In the genomic region with DNA sequence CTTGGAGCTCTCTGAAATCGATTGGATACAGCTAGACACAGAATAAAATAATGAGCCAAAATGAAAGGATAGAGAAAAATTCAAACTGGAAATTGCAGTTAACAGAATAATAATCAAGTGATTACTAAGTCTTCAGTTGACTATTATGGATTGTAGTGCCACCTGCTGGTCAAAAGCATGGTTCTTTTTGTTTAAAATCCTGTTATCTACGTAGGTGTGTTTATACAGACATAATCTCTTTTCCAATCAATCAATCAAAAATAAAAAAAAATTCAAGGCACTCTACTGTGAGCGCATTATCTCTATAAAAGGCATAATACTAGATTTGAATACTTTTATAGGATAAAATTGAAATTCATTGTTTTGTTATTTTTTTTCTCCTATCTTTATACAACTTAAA, we compare ENCODE assay signal across 9 mouse cellular contexts. TPM values are rescaled to one million over a fixed set of nuclear protein-coding genes. Genes with fewer than 3 reads are reported as not detected.
DNase-seq lines count a peak whose midpoint lies in the region; ATAC-seq and TF ChIP-seq lines count a peak whose summit lies in the region.
"Had no signal": no experiment of that assay in that cellular context is flagged by ENCODE, and none has a peak within 500 bp of the region (broad histone marks: within the 10 kb centered on the region; RNA-seq: fewer than 3 reads in every experiment).

No protein-coding gene starts in this region.

- H3K9me3 ChIP-seq in forebrain, embryonic 11.5 days (ENCODE audit: control insufficient read depth, low read length), result no peaks in the 10 kb centered on the region
- H3K9me3 ChIP-seq in forebrain, embryonic 10.5 days, result no peaks in the 10 kb centered on the region

- no peak overlapping the region for H3K27ac ChIP-seq in forebrain, embryonic 11.5 days (ENCODE audit: low read depth, low read length)
- H3K27ac ChIP-seq in forebrain, embryonic 10.5 days, result no peak overlapping the region
- H3K27ac ChIP-seq in left cerebral cortex, adult 2 months, result no peak overlapping the region

- no peaks in the 10 kb centered on the region for H3K36me3 ChIP-seq in forebrain, embryonic 11.5 days (ENCODE audit: control insufficient read depth, insufficient read depth, low read length)
- no peaks in the 10 kb centered on the region for H3K36me3 ChIP-seq in forebrain, embryonic 10.5 days (replicated peaks)

- no peak overlapping the region for H3K4me3 ChIP-seq in forebrain, embryonic 11.5 days (ENCODE audit: low read depth, low read length)
- H3K4me3 ChIP-seq in forebrain, embryonic 10.5 days, result no peak overlapping the region
- H3K4me3 ChIP-seq in left cerebral cortex, adult 2 months, result no peak overlapping the region

- no peak overlapping the region for H3K9ac ChIP-seq in forebrain, embryonic 11.5 days (ENCODE audit: low read length)

- TF ChIP-seq CTCF in left cerebral cortex, adult 2 months (IDR thresholded peaks at IDR 0.05), result peak; percentile 71

- no peak overlapping the region for H3K4me2 ChIP-seq in forebrain, embryonic 11.5 days (ENCODE audit: low read depth, low read length, severe bottlenecking)

- 30% methylated on average over 3 of the region's 3 CpGs for WGBS in forebrain, embryonic 11.5 days
- WGBS in forebrain, embryonic 10.5 days, result 34% methylated on average over 3 of the region's 3 CpGs

- H3K4me1 ChIP-seq in forebrain, embryonic 11.5 days (replicated peaks; ENCODE audit: control insufficient read depth, insufficient read depth, low read length), result no peaks in the 10 kb centered on the region
- H3K4me1 ChIP-seq in forebrain, embryonic 10.5 days, result no peaks in the 10 kb centered on the region

- DNase-seq in forebrain, embryonic 11.5 days (ENCODE audit: low spot score), result no peak
- DNase-seq in forebrain, embryonic 10.5 days (ENCODE audit: extremely low spot score, low spot score), result no peak
- peak; percentile 3 for DNase-seq in ovary, postnatal 14 days (ENCODE audit: low spot score)
- no peak for DNase-seq in ovary, adult 18-20 months (ENCODE audit: low spot score)
- peak; percentile 22 for DNase-seq in embryo, embryonic 11.5 days (ENCODE audit: low read depth, low spot score)
- peak; percentile 21 for DNase-seq in left cerebral cortex, adult 2 months (ENCODE audit: extremely low spot score in 1 of 2, low spot score in 2 of 2)
- DNase-seq in retina, postnatal 7 days (ENCODE audit: low read depth, low spot score), result peak; percentile 32
- DNase-seq in urinary bladder, postnatal 4 days (ENCODE audit: low spot score in 2 of 2), result no peak

- H3K27me3 ChIP-seq in forebrain, embryonic 11.5 days (ENCODE audit: control insufficient read depth, insufficient read depth, low read length), result no peaks in the 10 kb centered on the region
- H3K27me3 ChIP-seq in forebrain, embryonic 10.5 days (ENCODE audit: poor library complexity, severe bottlenecking), result no peaks in the 10 kb centered on the region

- 0 out of 2 replicates have a peak, but pooled peaks have one; percentile 42 for ATAC-seq in forebrain, embryonic 11.5 days (replicated peaks; ENCODE audit: low FRiP score)

- intact Hi-C loops in left cerebral cortex, adult 2 months (cut with DNase I), result loop anchor here (5.0 to 10.0 kb wide), 4 partner anchors 784 to 1362 kb away; no protein-coding TSS in a partner anchor

RNA-seq across cellular contexts. Expression of a gene that starts 33.5 kb away (rescaled TPM):
- 28.0 and 33.8 TPM in 2 replicates for polyA plus RNA-seq in forebrain, embryonic 11.5 days (2014; fragmentation: Nextera tagmentation; extraction: Ambion mirVana)
- polyA plus RNA-seq in forebrain, embryonic 10.5 days (2016; fragmentation: Nextera tagmentation; extraction: Ambion mirVana), result 46.6 and 47.1 TPM in 2 replicates
- 10 to 100 TPM; 71.0 TPM for total RNA-seq in left cerebral cortex, adult 2 months (2021)
- total RNA-seq: neutrophil, adult 5-6 weeks had no signal

Comparison
In these comparisons a context has a peak if more than half of its experiments do, and no peak if none do; other contexts are left out.
1. DNase-seq: peak in ovary, postnatal 14 days (single experiment), embryo, embryonic 11.5 days (single experiment), left cerebral cortex, adult 2 months (2 of 2) and retina, postnatal 7 days (single experiment); none in forebrain, embryonic 11.5 days (single experiment), forebrain, embryonic 10.5 days (single experiment), ovary, adult 18-20 months (single experiment) and urinary bladder, postnatal 4 days (0 of 2).